Mouse (Mus musculus): Measurements from ENCODE around the gene Ssbp3. TPM values are rescaled to one million over a fixed set of nuclear protein-coding genes. Genes with fewer than 3 reads are reported as not detected.
A peak's percentile ranks its signal among the peaks of the same experiment; 100 is the strongest.

The Ssbp3 gene
- polyA plus RNA-seq, 1 experiment from 2014 or later = 173 TPM

DNA sequence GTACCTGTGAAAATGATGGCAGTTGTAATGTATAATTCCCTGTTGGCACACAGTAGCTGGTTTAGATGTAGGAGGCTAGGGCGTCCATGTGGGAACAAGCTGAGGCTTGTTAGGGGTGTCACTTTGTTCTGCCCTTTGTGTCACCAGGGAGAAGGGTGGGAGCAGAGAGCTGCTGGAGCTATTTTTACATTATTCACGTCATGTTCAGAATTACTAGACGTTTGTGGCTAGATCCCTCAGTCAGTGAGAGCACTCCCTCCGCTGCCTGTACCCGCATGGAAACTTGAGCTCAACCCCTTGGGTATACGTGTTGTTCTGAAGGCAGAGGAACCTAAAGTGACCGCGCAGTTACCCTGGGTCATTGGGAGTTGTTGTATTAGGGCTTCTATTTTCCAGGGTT, 58.4 kb downstream of the Ssbp3 start:
- Histone ChIP-seq H3K9me3 (replicated peaks) (no peaks in the 10 kb centered on the region), H3K4me1 (peaks cover 76% of the 10 kb centered on the region), H3K27me3 (no peaks in the 10 kb centered on the region), H3K9ac (no peak overlapping the region), H3K27ac (no peak overlapping the region), H3K36me3 (ENCODE audit: poor library complexity, severe bottlenecking) (peaks cover 9% of the 10 kb centered on the region), H3K4me3 (no peak overlapping the region), H3K4me2 (no peak overlapping the region)
- ATAC-seq = no peak
- 80% methylated on average over 8 of the region's 8 CpGs for WGBS

DNA sequence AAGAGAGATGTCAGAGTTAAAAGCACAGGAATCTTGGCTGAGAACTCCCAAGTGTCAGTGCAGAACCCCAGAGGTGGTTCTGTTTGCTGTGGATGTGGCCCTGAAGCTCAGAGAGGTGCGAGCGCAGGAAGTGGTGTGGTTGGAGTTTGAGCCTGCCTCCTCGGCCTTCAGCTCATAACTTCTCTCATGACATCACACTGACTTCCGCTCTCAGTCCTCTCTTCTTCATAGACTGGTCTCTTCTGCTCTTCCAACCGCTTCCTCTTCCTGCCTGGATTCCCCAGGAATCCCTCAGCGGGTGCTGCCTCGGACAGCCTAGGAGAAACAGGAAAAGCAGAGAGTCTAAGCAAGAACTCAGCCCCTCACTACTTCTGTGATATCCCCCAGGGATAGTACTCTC, 60.3 kb downstream of the Ssbp3 start:
- Histone ChIP-seq H3K9me3 (replicated peaks) (no peaks in the 10 kb centered on the region), H3K4me1 (peaks cover 80% of the 10 kb centered on the region), H3K27me3 (no peaks in the 10 kb centered on the region), H3K9ac (no peak overlapping the region), H3K4me3 (no peak overlapping the region), H3K36me3 (ENCODE audit: poor library complexity, severe bottlenecking) (peaks cover 4% of the 10 kb centered on the region), H3K4me2 (no peak overlapping the region), H3K27ac (no peak overlapping the region)
- 90% methylated on average over 7 of the region's 7 CpGs for WGBS
- no peak for ATAC-seq

DNA sequence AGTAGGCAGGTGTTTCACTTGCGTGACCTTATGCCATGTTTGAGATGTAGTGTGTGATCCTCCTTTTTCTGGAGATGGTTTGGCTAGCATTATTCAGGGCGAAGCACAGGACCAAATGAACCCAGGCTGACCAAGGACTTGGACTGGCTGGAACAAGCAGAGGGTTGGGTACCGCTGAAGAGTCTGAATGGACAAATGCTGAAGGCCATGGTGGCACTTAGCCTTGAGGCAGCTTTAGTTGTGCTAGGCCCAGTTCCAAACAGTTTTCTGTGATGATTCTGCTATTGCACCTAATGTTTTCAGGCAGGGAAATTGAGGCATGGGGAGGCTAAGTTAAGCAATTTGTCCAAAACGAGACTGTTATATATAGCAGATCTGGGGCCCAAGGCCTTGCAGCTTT, 61.6 kb downstream of the Ssbp3 start:
- no peak overlapping the region for H3K9ac ChIP-seq
- no peak overlapping the region for H3K4me3 ChIP-seq
- 89% methylated on average over 4 of the region's 4 CpGs for WGBS
- no peaks in the 10 kb centered on the region for H3K9me3 ChIP-seq (replicated peaks)
- ATAC-seq = no peak
- peaks cover 90% of the 10 kb centered on the region for H3K4me1 ChIP-seq
- no peaks in the 10 kb centered on the region for H3K36me3 ChIP-seq (ENCODE audit: poor library complexity, severe bottlenecking)
- H3K27ac ChIP-seq = no peak overlapping the region
- no peaks in the 10 kb centered on the region for H3K27me3 ChIP-seq
- H3K4me2 ChIP-seq = no peak overlapping the region

DNA sequence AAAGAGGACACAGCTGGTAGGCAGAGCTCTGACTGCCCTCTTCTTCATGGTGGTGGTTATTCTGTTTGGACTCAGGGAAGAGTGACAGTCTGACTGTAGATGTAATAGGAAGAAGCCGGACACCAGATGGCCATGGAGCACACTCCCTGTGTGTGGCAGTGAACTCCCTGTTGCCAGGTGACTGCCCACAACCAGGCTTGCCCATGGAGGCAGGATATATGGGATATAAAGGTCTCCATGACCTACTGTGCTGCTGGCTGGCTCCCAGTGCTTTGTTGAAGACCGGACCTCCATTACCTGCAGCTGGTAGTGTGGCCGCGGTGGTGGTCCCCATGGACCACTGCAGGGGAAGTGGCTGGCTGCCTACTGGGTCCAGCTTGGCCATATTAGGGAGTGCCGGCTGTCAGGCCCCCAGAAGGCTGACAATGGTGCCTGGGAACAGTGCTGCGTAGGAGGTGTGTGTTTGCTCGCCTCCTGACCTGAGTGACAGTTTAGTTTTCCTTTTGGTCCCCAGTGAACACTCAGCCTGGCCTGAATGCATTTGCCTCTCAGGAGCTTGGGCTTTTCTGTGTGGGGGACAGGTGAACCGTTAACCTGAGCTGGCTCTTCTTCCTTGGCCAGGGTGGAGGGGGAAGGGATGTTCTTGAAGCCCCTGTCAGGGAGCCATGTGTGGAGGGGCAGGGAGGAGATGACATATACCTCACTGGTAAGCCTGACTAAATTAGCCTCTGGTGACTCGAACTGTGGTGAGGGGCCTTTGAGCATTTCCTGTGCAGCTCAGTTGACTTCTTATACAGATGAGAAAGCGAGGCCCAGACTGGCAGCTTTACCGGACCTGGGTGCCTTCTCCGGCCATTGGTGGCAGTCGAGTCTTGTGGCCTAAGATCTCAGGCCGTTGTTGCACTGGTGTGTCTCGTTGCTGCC, 62.2 kb downstream of the Ssbp3 start:
- Histone ChIP-seq H3K4me1 (peaks cover 93% of the 10 kb centered on the region), H3K4me2 (no peak overlapping the region), H3K36me3 (ENCODE audit: poor library complexity, severe bottlenecking) (no peaks in the 10 kb centered on the region), H3K9ac (no peak overlapping the region), H3K27ac (no peak overlapping the region), H3K27me3 (no peaks in the 10 kb centered on the region), H3K4me3 (no peak overlapping the region), H3K9me3 (replicated peaks) (no peaks in the 10 kb centered on the region)
- 85% methylated on average over 15 of the region's 15 CpGs for WGBS
- no peak for ATAC-seq

DNA sequence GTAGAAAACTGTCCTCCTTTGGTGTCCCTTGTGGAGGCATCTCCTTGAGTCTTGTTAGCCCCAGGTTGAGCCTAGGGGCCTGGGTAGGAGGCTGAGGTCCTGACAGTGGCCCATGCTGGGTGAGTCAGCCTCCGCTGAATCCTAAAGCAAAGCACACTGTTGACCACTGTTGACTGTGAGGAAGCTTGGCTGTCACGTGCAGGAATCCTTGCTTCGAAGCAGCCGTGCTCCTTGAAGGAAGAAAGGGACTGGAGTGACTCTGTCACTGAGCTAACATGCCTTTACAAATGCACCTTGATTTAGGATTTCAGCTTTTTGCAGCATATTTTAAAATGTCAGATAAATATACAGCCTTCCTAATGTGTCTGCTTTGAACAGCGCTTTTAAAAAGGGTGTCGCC, 64.8 kb downstream of the Ssbp3 start:
- Histone ChIP-seq H3K9ac (0 out of 2 replicates have a peak overlapping the region, but pooled peaks have one; percentile 26), H3K27ac (no peak overlapping the region), H3K4me1 (peaks cover 94% of the 10 kb centered on the region), H3K9me3 (replicated peaks) (no peaks in the 10 kb centered on the region), H3K4me2 (no peak overlapping the region), H3K4me3 (no peak overlapping the region), H3K27me3 (no peaks in the 10 kb centered on the region), H3K36me3 (ENCODE audit: poor library complexity, severe bottlenecking) (no peaks in the 10 kb centered on the region)
- no peak for ATAC-seq
- WGBS = 65% methylated on average over 6 of the region's 6 CpGs

DNA sequence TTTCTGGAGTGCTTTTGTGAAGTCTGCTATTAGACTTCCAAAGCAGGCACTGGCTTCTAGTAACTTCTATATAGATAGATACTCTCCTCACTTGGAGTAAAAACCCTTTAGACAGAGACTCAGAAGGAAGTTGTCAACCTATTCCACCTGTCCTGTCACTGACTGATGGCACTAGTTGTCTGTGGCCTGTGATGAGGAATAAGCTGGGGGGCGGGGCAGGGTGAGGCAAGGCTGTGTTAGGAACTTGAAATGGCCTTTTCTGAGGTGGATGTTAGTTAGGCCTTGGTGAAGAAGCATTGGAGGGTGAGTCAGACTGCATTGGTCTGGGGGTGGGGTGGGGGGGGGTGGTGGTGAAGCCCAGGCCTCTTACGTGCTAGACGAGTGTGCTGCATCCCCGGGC, 65.4 kb downstream of the Ssbp3 start:
- Histone ChIP-seq H3K4me2 (no peak overlapping the region), H3K27ac (0 out of 2 replicates have a peak overlapping the region, but pooled peaks have one; percentile 31), H3K4me1 (peaks cover 97% of the 10 kb centered on the region), H3K36me3 (ENCODE audit: poor library complexity, severe bottlenecking) (no peaks in the 10 kb centered on the region), H3K9ac (no peak overlapping the region), H3K9me3 (replicated peaks) (no peaks in the 10 kb centered on the region), H3K4me3 (no peak overlapping the region), H3K27me3 (no peaks in the 10 kb centered on the region)
- no peak for ATAC-seq
- 35% methylated on average over 4 of the region's 4 CpGs for WGBS

DNA sequence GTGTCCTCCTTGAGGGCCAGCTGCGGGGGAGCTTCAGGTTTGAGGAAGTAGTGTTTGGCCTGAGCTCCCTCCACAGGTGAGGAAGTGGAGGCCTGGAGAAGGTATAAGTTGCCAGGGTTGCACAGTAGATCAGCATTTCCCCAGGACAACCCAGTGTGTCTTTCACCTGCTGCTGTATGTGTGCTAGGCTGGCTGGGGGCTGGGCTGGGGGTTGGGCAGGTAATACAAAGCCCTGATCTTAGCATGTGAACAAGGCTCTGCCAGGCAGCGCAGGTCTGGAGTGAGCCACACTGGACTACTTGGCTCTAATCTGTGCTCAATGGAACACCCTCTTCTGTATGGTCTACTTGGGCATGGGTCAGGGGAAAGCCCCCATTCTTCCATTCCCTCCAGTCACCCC, 66.1 kb downstream of the Ssbp3 start:
- Histone ChIP-seq H3K27me3 (no peaks in the 10 kb centered on the region), H3K9me3 (replicated peaks) (no peaks in the 10 kb centered on the region), H3K4me2 (no peak overlapping the region; the same call in 1 of the 2 replicates), H3K36me3 (ENCODE audit: poor library complexity, severe bottlenecking) (peaks cover under 1% of the 10 kb centered on the region; the same call in 1 of the 2 replicates), H3K4me1 (peaks cover 99% of the 10 kb centered on the region), H3K9ac (peak overlapping the region; percentile 30; the same call in 1 of the 2 replicates), H3K4me3 (no peak overlapping the region), H3K27ac (peak overlapping the region; percentile 75)
- 0 out of 2 replicates have a peak, but pooled peaks have one; percentile 37 for ATAC-seq
- 55% methylated on average over 2 of the region's 2 CpGs for WGBS

DNA sequence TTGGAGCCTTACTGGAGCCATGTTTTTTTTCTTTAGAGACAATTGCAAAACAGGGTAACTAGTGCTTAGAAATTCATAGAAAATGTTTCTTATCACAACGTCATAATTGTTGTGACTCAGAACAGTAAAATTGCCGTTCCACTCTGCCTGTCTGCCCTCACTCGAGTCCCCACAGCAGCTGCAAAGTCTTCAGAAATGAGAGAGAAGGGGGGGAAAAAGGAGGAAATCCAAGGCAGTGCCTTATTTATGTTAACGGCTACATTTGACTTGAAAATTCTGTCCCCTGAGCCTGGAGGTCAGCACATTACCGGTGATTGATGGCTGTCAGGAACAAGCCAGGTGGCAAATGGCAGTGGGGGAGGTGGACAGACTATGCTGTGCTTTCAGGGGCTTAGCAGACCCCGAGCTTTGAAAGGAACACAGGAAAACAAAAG, 66.7 kb downstream of the Ssbp3 start:
- Histone ChIP-seq H3K9ac (peak overlapping the region; percentile 46; the same call in 1 of the 2 replicates), H3K4me2 (peak overlapping the region; percentile 18), H3K4me1 (peaks cover 98% of the 10 kb centered on the region), H3K9me3 (replicated peaks) (no peaks in the 10 kb centered on the region), H3K27me3 (no peaks in the 10 kb centered on the region), H3K4me3 (no peak overlapping the region), H3K27ac (peak overlapping the region; percentile 75), H3K36me3 (ENCODE audit: poor library complexity, severe bottlenecking) (peaks cover 3% of the 10 kb centered on the region; the same call in 1 of the 2 replicates)
- no peak for ATAC-seq
- 9% methylated on average over 6 of the region's 6 CpGs for WGBS

DNA sequence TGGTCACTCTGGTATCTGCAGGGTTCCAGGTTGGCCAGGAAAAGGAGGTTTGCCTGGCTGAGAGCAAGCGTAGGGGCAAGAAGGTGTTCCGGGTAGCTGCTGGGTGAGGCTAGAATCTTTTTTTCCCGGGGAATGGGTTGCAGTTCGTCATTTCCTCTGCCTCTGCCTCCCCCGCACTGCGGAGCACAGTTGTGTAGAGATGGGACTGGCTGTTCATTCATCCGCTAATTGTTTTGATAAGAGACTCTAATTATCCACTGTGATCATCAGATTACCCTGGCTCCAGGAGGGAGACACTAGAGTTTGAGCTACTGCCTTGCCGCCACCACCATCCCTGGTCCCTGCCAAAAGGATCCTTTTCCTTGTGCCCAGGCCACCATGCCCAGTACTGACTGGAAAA, 67.9 kb downstream of the Ssbp3 start:
- peak overlapping the region; percentile 75 for H3K27ac ChIP-seq
- 31% methylated on average over 8 of the region's 8 CpGs for WGBS
- no peaks in the 10 kb centered on the region for H3K27me3 ChIP-seq
- 0 out of 2 replicates have a peak overlapping the region, but pooled peaks have one; percentile 17 for H3K4me2 ChIP-seq
- H3K9me3 ChIP-seq (replicated peaks) = no peaks in the 10 kb centered on the region
- no peak for ATAC-seq
- H3K4me1 ChIP-seq = peaks cover 98% of the 10 kb centered on the region
- H3K9ac ChIP-seq = peak overlapping the region; percentile 23; the same call in 1 of the 2 replicates
- H3K4me3 ChIP-seq = no peak overlapping the region
- H3K36me3 ChIP-seq (ENCODE audit: poor library complexity, severe bottlenecking) = peaks cover 3% of the 10 kb centered on the region; the same call in 1 of the 2 replicates

DNA sequence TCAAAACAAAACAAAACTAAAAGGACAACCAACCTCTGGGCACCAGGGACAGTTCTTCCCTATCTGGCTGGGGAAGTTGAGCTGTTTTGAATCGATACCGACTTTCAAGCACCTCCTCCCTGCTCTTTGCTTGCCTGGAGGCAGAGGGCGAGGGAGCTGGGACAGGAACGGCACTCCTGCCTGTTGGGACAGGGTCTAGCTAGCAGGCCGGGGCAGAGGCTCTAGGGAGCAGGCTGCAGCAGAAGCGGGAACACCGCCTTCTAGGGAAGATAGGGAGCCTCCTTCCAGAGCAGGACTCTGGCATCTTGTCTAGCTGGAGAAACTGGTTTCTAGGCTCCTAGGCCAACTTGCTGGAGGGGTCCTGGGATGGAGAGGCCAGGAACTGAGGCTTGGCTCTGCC, 70.2 kb downstream of the Ssbp3 start:
- no peak overlapping the region for H3K27ac ChIP-seq
- no peak overlapping the region for H3K4me2 ChIP-seq
- H3K4me3 ChIP-seq = no peak overlapping the region
- H3K9ac ChIP-seq = no peak overlapping the region
- 48% methylated on average over 7 of the region's 7 CpGs for WGBS
- H3K9me3 ChIP-seq (replicated peaks) = no peaks in the 10 kb centered on the region
- no peak for ATAC-seq
- H3K36me3 ChIP-seq (ENCODE audit: poor library complexity, severe bottlenecking) = peaks cover 3% of the 10 kb centered on the region; the same call in 1 of the 2 replicates
- H3K4me1 ChIP-seq = peaks cover 98% of the 10 kb centered on the region
- no peaks in the 10 kb centered on the region for H3K27me3 ChIP-seq

DNA sequence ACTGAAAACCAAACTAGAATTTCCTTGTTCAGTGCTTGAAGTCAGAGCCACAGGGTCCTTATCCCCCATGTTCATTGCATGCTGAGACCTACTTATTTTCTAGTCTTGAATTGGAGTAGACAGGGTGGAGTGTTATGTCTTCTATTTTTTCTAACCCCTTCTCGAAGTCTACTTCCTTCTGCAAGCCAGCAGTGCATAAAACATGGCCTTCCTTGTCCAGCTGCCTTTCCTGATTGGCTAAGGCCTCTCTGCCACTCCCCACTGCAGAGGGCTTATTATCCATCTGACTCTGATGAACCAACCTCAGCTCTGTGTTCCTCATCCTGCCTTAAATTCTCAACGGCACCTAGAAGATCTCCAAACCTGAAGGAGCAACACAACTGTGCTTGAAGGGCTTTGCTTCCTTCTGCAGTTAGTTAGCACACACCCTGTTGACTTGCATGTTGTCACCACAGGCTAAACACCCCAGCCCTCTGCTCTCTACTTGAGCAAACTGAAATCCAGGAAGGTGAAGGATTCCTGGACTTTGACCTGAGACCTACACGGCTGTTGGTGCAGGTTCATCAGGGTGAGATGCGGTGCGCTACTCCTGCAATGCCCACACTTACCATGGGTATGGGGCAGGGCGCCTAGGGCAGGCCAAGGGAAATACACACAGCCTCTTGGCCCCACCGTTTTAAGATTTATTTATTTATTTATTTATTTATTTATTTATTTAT, 71.0 kb downstream of the Ssbp3 start:
- no peak for ATAC-seq
- no peak overlapping the region for H3K4me3 ChIP-seq
- H3K27me3 ChIP-seq = no peaks in the 10 kb centered on the region
- H3K4me2 ChIP-seq = no peak overlapping the region
- H3K9ac ChIP-seq = no peak overlapping the region
- WGBS = 87% methylated on average over 7 of the region's 7 CpGs
- peaks cover 98% of the 10 kb centered on the region for H3K4me1 ChIP-seq
- H3K27ac ChIP-seq = no peak overlapping the region
- no peaks in the 10 kb centered on the region for H3K9me3 ChIP-seq (replicated peaks)
- H3K36me3 ChIP-seq (ENCODE audit: poor library complexity, severe bottlenecking) = peaks cover 3% of the 10 kb centered on the region; the same call in 1 of the 2 replicates
